ENCODE assay signal across 22 mouse cellular contexts in genomic region chr1:55820866-55821500, GRCm38 (mm10).
DNase-seq lines count a peak whose midpoint lies in the region; ATAC-seq and TF ChIP-seq lines count a peak whose summit lies in the region.
"Had no signal": no experiment of that assay in that cellular context is flagged by ENCODE, and none has a peak within 500 bp of the region (broad histone marks: within the 10 kb centered on the region; RNA-seq: fewer than 3 reads in every experiment).

No protein-coding gene starts in this region.

- peaks cover 9% of the 10 kb centered on the region; the same call in 1 of the 2 replicates for H3K27me3 ChIP-seq in kidney, embryonic 15.5 days
- no peaks in the 10 kb centered on the region for H3K27me3 ChIP-seq in neural tube, embryonic 14.5 days (ENCODE audit: control insufficient read depth, insufficient read depth, low read length)
- H3K27me3 ChIP-seq in limb, embryonic 10.5 days (ENCODE audit: low read depth, poor library complexity, severe bottlenecking): 0 out of 2 replicates have a peak, but pooled peaks cover 8% of the 10 kb centered on the region
- no peaks in the 10 kb centered on the region for H3K27me3 ChIP-seq in neural tube, embryonic 15.5 days (replicated peaks)
- H3K27me3 ChIP-seq in midbrain, postnatal 0 days (ENCODE audit: insufficient read depth, low read length): no peaks in the 10 kb centered on the region
- H3K27me3 ChIP-seq: CH12.LX; embryonic facial prominence, embryonic 15.5 days; heart, embryonic 13.5 days; hindbrain, embryonic 12.5 days had no signal

- 17% methylated on average over 3 of the region's 3 CpGs for WGBS in kidney, embryonic 15.5 days
- WGBS in neural tube, embryonic 14.5 days: 43% methylated on average over 3 of the region's 3 CpGs
- 53% methylated on average over 3 of the region's 3 CpGs for WGBS in limb, embryonic 10.5 days
- 33% methylated on average over 3 of the region's 3 CpGs for WGBS in neural tube, embryonic 15.5 days
- whole genome bisulfite sequencing in midbrain, postnatal 0 days: 93% methylated on average over 3 of the region's 3 CpGs

- no peak for TF ChIP-seq CTCF in midbrain, postnatal 0 days (IDR thresholded peaks at IDR 0.05)

- no peaks in the 10 kb centered on the region for H3K9me3 ChIP-seq in kidney, embryonic 15.5 days (replicated peaks)
- H3K9me3 ChIP-seq in neural tube, embryonic 14.5 days (ENCODE audit: control insufficient read depth, low read length): no peaks in the 10 kb centered on the region
- no peaks in the 10 kb centered on the region for H3K9me3 ChIP-seq in limb, embryonic 10.5 days (replicated peaks)
- H3K9me3 ChIP-seq in neural tube, embryonic 15.5 days (replicated peaks): no peaks in the 10 kb centered on the region
- H3K9me3 ChIP-seq in midbrain, postnatal 0 days (ENCODE audit: low read length): no peaks in the 10 kb centered on the region
- H3K9me3 ChIP-seq: embryonic facial prominence, embryonic 15.5 days; heart, embryonic 13.5 days; hindbrain, embryonic 12.5 days had no signal

- DNase-seq in kidney, adult 9 months: no peak
- DNase-seq in neural tube, embryonic 10.5 days (ENCODE audit: extremely low spot score, low spot score): no peak
- DNase-seq in limb, embryonic 10.5 days (ENCODE audit: low spot score): peak; percentile 32
- DNase-seq in gastrocnemius, postnatal 25 days: no peak
- no peak for DNase-seq in midbrain, postnatal 0 days (ENCODE audit: low spot score)
- DNase-seq: adrenal gland, adult 2 months; adrenal gland, postnatal 25 days; cerebellum, adult 18-20 months; cerebellum, adult 9-11 months; cerebellum, postnatal 36 days; gastrocnemius, postnatal 10 days; heart, postnatal 4 days had no signal

- H3K9ac ChIP-seq in kidney, embryonic 15.5 days: no peak overlapping the region
- H3K9ac ChIP-seq in neural tube, embryonic 14.5 days (replicated peaks; ENCODE audit: low read depth, low read length): no peak overlapping the region
- H3K9ac ChIP-seq in neural tube, embryonic 15.5 days (replicated peaks): no peak overlapping the region
- no peak overlapping the region for H3K9ac ChIP-seq in midbrain, postnatal 0 days (replicated peaks; ENCODE audit: low read length, poor library complexity, severe bottlenecking)
- H3K9ac ChIP-seq: embryonic facial prominence, embryonic 15.5 days; heart, embryonic 13.5 days; hindbrain, embryonic 12.5 days had no signal

- H3K4me2 ChIP-seq in kidney, embryonic 15.5 days: no peak overlapping the region
- H3K4me2 ChIP-seq in neural tube, embryonic 14.5 days (ENCODE audit: low read depth, low read length): no peak overlapping the region
- no peak overlapping the region for H3K4me2 ChIP-seq in neural tube, embryonic 15.5 days
- no peak overlapping the region for H3K4me2 ChIP-seq in midbrain, postnatal 0 days (ENCODE audit: low read depth, low read length, poor library complexity, severe bottlenecking)
- H3K4me2 ChIP-seq: embryonic facial prominence, embryonic 15.5 days; heart, embryonic 13.5 days; hindbrain, embryonic 12.5 days had no signal

- peak; percentile 95 for ATAC-seq in kidney, embryonic 15.5 days (replicated peaks; ENCODE audit: low FRiP score)
- ATAC-seq in neural tube, embryonic 14.5 days (ENCODE audit: low read depth): peak; percentile 84
- peak; percentile 38; the same call in 1 of the 2 replicates for ATAC-seq in neural tube, embryonic 15.5 days (ENCODE audit: low FRiP score)
- ATAC-seq in midbrain, postnatal 0 days (ENCODE audit: low FRiP score): no peak
- ATAC-seq: forebrain, embryonic 16.5 days; hindbrain, embryonic 16.5 days had no signal

- 0 out of 2 replicates have a peak, but pooled peaks cover 4% of the 10 kb centered on the region for H3K4me1 ChIP-seq in kidney, embryonic 15.5 days
- no peaks in the 10 kb centered on the region for H3K4me1 ChIP-seq in neural tube, embryonic 14.5 days (ENCODE audit: control insufficient read depth, insufficient read depth, low read length)
- peaks cover 9% of the 10 kb centered on the region for H3K4me1 ChIP-seq in limb, embryonic 10.5 days
- no peaks in the 10 kb centered on the region for H3K4me1 ChIP-seq in neural tube, embryonic 15.5 days
- H3K4me1 ChIP-seq in midbrain, postnatal 0 days (ENCODE audit: insufficient read depth, low read length): no peaks in the 10 kb centered on the region
- H3K4me1 ChIP-seq: embryonic facial prominence, embryonic 15.5 days; heart, embryonic 13.5 days; hindbrain, embryonic 12.5 days had no signal

- no peaks in the 10 kb centered on the region for H3K36me3 ChIP-seq in kidney, embryonic 15.5 days
- H3K36me3 ChIP-seq in neural tube, embryonic 14.5 days (ENCODE audit: control insufficient read depth, insufficient read depth, low read length): no peaks in the 10 kb centered on the region
- H3K36me3 ChIP-seq in limb, embryonic 10.5 days: no peaks in the 10 kb centered on the region
- no peaks in the 10 kb centered on the region for H3K36me3 ChIP-seq in neural tube, embryonic 15.5 days
- H3K36me3 ChIP-seq in midbrain, postnatal 0 days (ENCODE audit: insufficient read depth, low read length): no peaks in the 10 kb centered on the region
- H3K36me3 ChIP-seq: embryonic facial prominence, embryonic 15.5 days; heart, embryonic 13.5 days; hindbrain, embryonic 12.5 days had no signal

- H3K4me3 ChIP-seq in kidney, embryonic 15.5 days (replicated peaks): no peak overlapping the region
- no peak overlapping the region for H3K4me3 ChIP-seq in neural tube, embryonic 14.5 days (ENCODE audit: low read depth, low read length)
- no peak overlapping the region for H3K4me3 ChIP-seq in limb, embryonic 10.5 days
- H3K4me3 ChIP-seq in neural tube, embryonic 15.5 days (replicated peaks): no peak overlapping the region
- H3K4me3 ChIP-seq in midbrain, postnatal 0 days (ENCODE audit: low read depth, low read length): no peak overlapping the region
- H3K4me3 ChIP-seq: embryonic facial prominence, embryonic 15.5 days; erythroblast, embryonic 14.5 days; heart, embryonic 13.5 days; hindbrain, embryonic 12.5 days had no signal

- no peak overlapping the region for H3K27ac ChIP-seq in kidney, embryonic 15.5 days
- no peak overlapping the region for H3K27ac ChIP-seq in neural tube, embryonic 14.5 days (ENCODE audit: low read depth, low read length)
- no peak overlapping the region for H3K27ac ChIP-seq in limb, embryonic 10.5 days
- H3K27ac ChIP-seq in neural tube, embryonic 15.5 days (replicated peaks): no peak overlapping the region
- no peak overlapping the region for H3K27ac ChIP-seq in midbrain, postnatal 0 days (ENCODE audit: low read depth, low read length)
- H3K27ac ChIP-seq: embryonic facial prominence, embryonic 15.5 days; heart, embryonic 13.5 days; hindbrain, embryonic 12.5 days had no signal
